27 mouse cellular contexts compared by ENCODE assay signal in the genomic region with DNA sequence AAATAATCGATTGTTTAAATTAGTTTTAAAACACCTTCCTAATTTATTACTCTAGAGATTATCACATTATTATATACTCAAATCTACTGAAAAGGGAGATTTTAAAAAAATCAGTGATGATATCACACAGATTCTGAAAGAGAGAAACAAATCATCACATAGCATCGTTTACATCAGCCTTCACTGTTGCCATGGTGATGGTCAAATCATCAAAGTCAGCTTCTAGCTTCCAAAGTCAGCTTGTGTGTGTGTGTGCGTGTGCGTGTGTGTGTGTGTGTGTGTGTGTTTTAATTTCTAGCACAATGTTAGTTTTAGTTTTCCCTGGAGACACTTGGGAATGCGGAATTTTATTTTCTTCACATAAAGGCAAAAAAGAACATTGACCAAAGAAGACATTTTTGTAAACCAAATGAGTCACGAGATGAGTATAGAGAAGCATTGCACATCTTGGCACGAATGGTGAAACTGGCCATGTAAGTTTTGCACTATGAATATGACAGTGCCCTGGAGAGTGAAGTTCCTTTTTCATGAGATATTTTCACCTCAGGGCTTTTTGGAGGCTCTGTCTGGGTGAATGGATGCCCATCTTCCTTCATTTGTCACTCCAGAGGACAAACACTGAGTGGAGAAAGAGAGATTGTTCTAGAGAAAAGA. TPM values are rescaled to one million over a fixed set of nuclear protein-coding genes. Genes with fewer than 3 reads are reported as not detected.
DNase-seq lines count a peak whose midpoint lies in the region; ATAC-seq lines count a peak whose summit lies in the region.
"Had no signal": no experiment of that assay in that cellular context is flagged by ENCODE, and none has a peak within 500 bp of the region (broad histone marks: within the 10 kb centered on the region; RNA-seq: fewer than 3 reads in every experiment).

No protein-coding gene starts in this region.

- H3K4me2 ChIP-seq in hindbrain, embryonic 11.5 days (replicated peaks; ENCODE audit: low read depth, low read length), result no peak overlapping the region
- no peak overlapping the region for H3K4me2 ChIP-seq in hindbrain, embryonic 14.5 days (replicated peaks)
- H3K4me2 ChIP-seq: forebrain, embryonic 13.5 days; heart, embryonic 11.5 days; hindbrain, embryonic 13.5 days; limb, embryonic 12.5 days; liver, embryonic 13.5 days had no signal

- H3K27me3 ChIP-seq in hindbrain, embryonic 11.5 days (ENCODE audit: control insufficient read depth, insufficient read depth, low read length), result no peaks in the 10 kb centered on the region
- H3K27me3 ChIP-seq in hindbrain, embryonic 14.5 days (ENCODE audit: control insufficient read depth, insufficient read depth, low read length), result no peaks in the 10 kb centered on the region
- H3K27me3 ChIP-seq: forebrain, embryonic 13.5 days; hindbrain, embryonic 13.5 days; limb, embryonic 12.5 days; liver, embryonic 13.5 days had no signal

- H3K9me3 ChIP-seq in hindbrain, embryonic 11.5 days (ENCODE audit: control insufficient read depth, low read length), result no peaks in the 10 kb centered on the region
- H3K9me3 ChIP-seq in hindbrain, embryonic 14.5 days (ENCODE audit: control insufficient read depth, low read length), result peaks cover 8% of the 10 kb centered on the region; the same call in 1 of the 2 replicates
- H3K9me3 ChIP-seq: forebrain, embryonic 13.5 days; liver, embryonic 13.5 days had no signal

- H3K4me1 ChIP-seq in hindbrain, embryonic 11.5 days (replicated peaks; ENCODE audit: control insufficient read depth, insufficient read depth, low read length), result no peaks in the 10 kb centered on the region
- no peaks in the 10 kb centered on the region for H3K4me1 ChIP-seq in hindbrain, embryonic 14.5 days (replicated peaks; ENCODE audit: control insufficient read depth, insufficient read depth, low read length)
- H3K4me1 ChIP-seq: forebrain, embryonic 13.5 days; hindbrain, embryonic 13.5 days; limb, embryonic 12.5 days had no signal

- WGBS in hindbrain, embryonic 11.5 days, result 86% methylated on average over 7 of the region's 7 CpGs
- WGBS in hindbrain, embryonic 14.5 days, result 75% methylated on average over 7 of the region's 7 CpGs

- H3K4me3 ChIP-seq in hindbrain, embryonic 11.5 days (ENCODE audit: low read depth, low read length), result no peak overlapping the region
- no peak overlapping the region for H3K4me3 ChIP-seq in hindbrain, embryonic 14.5 days (replicated peaks; ENCODE audit: low read length)
- H3K4me3 ChIP-seq: forebrain, embryonic 13.5 days; hindbrain, embryonic 13.5 days; limb, embryonic 12.5 days; liver, embryonic 13.5 days had no signal

- H3K9ac ChIP-seq in hindbrain, embryonic 11.5 days (ENCODE audit: low read depth, low read length), result no peak overlapping the region
- no peak overlapping the region for H3K9ac ChIP-seq in hindbrain, embryonic 14.5 days
- H3K9ac ChIP-seq: forebrain, embryonic 13.5 days; hindbrain, embryonic 13.5 days; limb, embryonic 12.5 days; liver, embryonic 13.5 days had no signal

- ATAC-seq in CD4-positive, CD25-positive, alpha-beta regulatory T cell, adult 4 months, result no peak
- no peak for ATAC-seq in hindbrain, embryonic 11.5 days (ENCODE audit: low FRiP score)
- ATAC-seq in hindbrain, embryonic 14.5 days (ENCODE audit: low FRiP score), result no peak
- ATAC-seq: forebrain, embryonic 13.5 days; intestine, embryonic 16.5 days had no signal

- peak; percentile 58 for DNase-seq in CD4-positive, CD25-positive, alpha-beta regulatory T cell, adult 2 months (ENCODE audit: low read depth, low spot score)
- peak; percentile 8 for DNase-seq in hindbrain, embryonic 11.5 days (ENCODE audit: low spot score)
- DNase-seq in hindbrain, embryonic 14.5 days (ENCODE audit: low spot score), result no peak
- peak; percentile 31 for DNase-seq in 3134 (ENCODE audit: extremely low read depth, insufficient read length, low spot score)
- DNase-seq in induced T-regulatory cell, adult 2 months (ENCODE audit: low read depth), result peak; percentile 76
- no peak for DNase-seq in T-cell, adult 2 months (ENCODE audit: low spot score)
- DNase-seq in left cerebral cortex, adult 9 months (ENCODE audit: low spot score in 2 of 2), result no peak
- DNase-seq: adrenal gland, postnatal 14 days; cerebellum, adult 11-12 months; cerebellum, postnatal 25 days; heart, postnatal 10 days; kidney, postnatal 36 days; layer of hippocampus, adult 9-11 months; liver, embryonic 13.5 days; thymus, adult 18-20 months; thymus, postnatal 4 days had no signal

- H3K27ac ChIP-seq in hindbrain, embryonic 11.5 days (ENCODE audit: low read depth, low read length), result no peak overlapping the region
- no peak overlapping the region for H3K27ac ChIP-seq in hindbrain, embryonic 14.5 days
- H3K27ac ChIP-seq: forebrain, embryonic 13.5 days; hindbrain, embryonic 13.5 days; limb, embryonic 12.5 days; liver, embryonic 13.5 days had no signal

- no peaks in the 10 kb centered on the region for H3K36me3 ChIP-seq in hindbrain, embryonic 11.5 days (ENCODE audit: control insufficient read depth, insufficient read depth, low read length)
- H3K36me3 ChIP-seq in hindbrain, embryonic 14.5 days (replicated peaks; ENCODE audit: control insufficient read depth, insufficient read depth), result no peaks in the 10 kb centered on the region
- H3K36me3 ChIP-seq: hindbrain, embryonic 13.5 days; limb, embryonic 12.5 days; liver, embryonic 13.5 days had no signal

RNA-seq across cellular contexts. Expression of gene S100a11, which starts 15.6 kb away (rescaled TPM):
- 100 to 1,000 TPM; 613 to 644 TPM for polyA plus RNA-seq in CD4-positive, CD25-positive, alpha-beta regulatory T cell, adult 4 months (2017; shearing (Covaris generic))
- polyA plus RNA-seq in hindbrain, embryonic 11.5 days (2014; fragmentation: Nextera tagmentation; extraction: Ambion mirVana), result 402 and 542 TPM in 2 replicates
- 185 and 218 TPM in 2 replicates for polyA plus RNA-seq in hindbrain, embryonic 14.5 days (2014; fragmentation: Nextera tagmentation; extraction: Ambion mirVana)

RNA-seq across cellular contexts. Expression of gene Tchhl1, which starts 36.1 kb away (rescaled TPM):
- polyA plus RNA-seq in CD4-positive, CD25-positive, alpha-beta regulatory T cell, adult 4 months (2017; shearing (Covaris generic)), result not detected
- not detected in 2 replicates for polyA plus RNA-seq in hindbrain, embryonic 11.5 days (2014; fragmentation: Nextera tagmentation; extraction: Ambion mirVana)
- not detected in 2 replicates for polyA plus RNA-seq in hindbrain, embryonic 14.5 days (2014; fragmentation: Nextera tagmentation; extraction: Ambion mirVana)
- polyA plus RNA-seq: embryonic facial prominence, embryonic 11.5 days; forebrain, embryonic 13.5 days; heart, embryonic 11.5 days; hindbrain, embryonic 13.5 days; intestine, embryonic 16.5 days; limb, embryonic 12.5 days; liver, embryonic 13.5 days; lung, embryonic 16.5 days; neural tube, embryonic 11.5 days; small intestine, adult 2 months; stomach, embryonic 14.5 days had no signal

RNA-seq across cellular contexts. Expression of gene S100a10, which starts 50.2 kb away (rescaled TPM):
- polyA plus RNA-seq in CD4-positive, CD25-positive, alpha-beta regulatory T cell, adult 4 months (2017; shearing (Covaris generic)), result 100 to 1,000 TPM; 693 to 848 TPM
- polyA plus RNA-seq in hindbrain, embryonic 11.5 days (2014; fragmentation: Nextera tagmentation; extraction: Ambion mirVana), result 194 and 197 TPM in 2 replicates
- 172 and 201 TPM in 2 replicates for polyA plus RNA-seq in hindbrain, embryonic 14.5 days (2014; fragmentation: Nextera tagmentation; extraction: Ambion mirVana)

Comparison
In these comparisons a context has a peak if more than half of its experiments do, and no peak if none do; other contexts are left out.
1. DNase-seq: peak in CD4-positive, CD25-positive, alpha-beta regulatory T cell, adult 2 months (single experiment), hindbrain, embryonic 11.5 days (single experiment), 3134 (single experiment) and induced T-regulatory cell, adult 2 months (single experiment); none in hindbrain, embryonic 14.5 days (single experiment), T-cell, adult 2 months (single experiment) and left cerebral cortex, adult 9 months (0 of 2).